Mouse (Mus musculus): Measurements from ENCODE around the gene Apof. TPM values are rescaled to one million over a fixed set of nuclear protein-coding genes. Genes with fewer than 3 reads are reported as not detected.

The Apof gene
- not detected in 2 replicates for polyA plus RNA-seq (2015; fragmentation: Nextera tagmentation; extraction: Ambion mirVana)

GRCm38 (mm10) chr10:128268371-128268770 lies at the start of gene Apof:
TSS of gene Apof (plus strand) at chr10:128268671.
- Histone ChIP-seq H3K9me3 (replicated peaks) (no peaks in the 10 kb centered on the region), H3K27me3 (no peaks in the 10 kb centered on the region), H3K27ac (replicated peaks) (no peak within 1 kb of the TSS), H3K4me2 (replicated peaks) (no peak within 1 kb of the TSS), H3K4me3 (replicated peaks) (no peak within 1 kb of the TSS), H3K36me3 (no peaks in the 10 kb centered on the region), H3K4me1 (0 out of 2 replicates have a peak, but pooled peaks cover 3% of the 10 kb centered on the region), H3K9ac (no peak within 1 kb of the TSS)
- 57% methylated on average over 6 of the region's 6 CpGs for WGBS
- no peak for ATAC-seq (ENCODE audit: insufficient number of reproducible peaks, low FRiP score, low TSS enrichment, low read depth)

GRCm38 (mm10) chr10:128221533-128222286 lies 46.8 kb upstream of the Apof start:
- Histone ChIP-seq H3K9ac (no peak overlapping the region), H3K4me3 (replicated peaks) (no peak overlapping the region), H3K36me3 (no peaks in the 10 kb centered on the region), H3K27me3 (no peaks in the 10 kb centered on the region), H3K27ac (replicated peaks) (no peak overlapping the region), H3K9me3 (replicated peaks) (no peaks in the 10 kb centered on the region), H3K4me2 (replicated peaks) (no peak overlapping the region), H3K4me1 (peaks cover 6% of the 10 kb centered on the region)
- ATAC-seq (ENCODE audit: insufficient number of reproducible peaks, low FRiP score, low TSS enrichment, low read depth), result no peak
- WGBS, result 55% methylated on average over 16 of the region's 16 CpGs

GRCm38 (mm10) chr10:128225064-128225463 lies 43.4 kb upstream of the Apof start:
- ATAC-seq (ENCODE audit: insufficient number of reproducible peaks, low FRiP score, low TSS enrichment, low read depth), result 0 out of 2 replicates have a peak, but pooled peaks have one; percentile 25
- Histone ChIP-seq H3K27me3 (no peaks in the 10 kb centered on the region), H3K9ac (no peak overlapping the region), H3K4me3 (replicated peaks) (no peak overlapping the region), H3K9me3 (replicated peaks) (no peaks in the 10 kb centered on the region), H3K4me1 (peaks cover 7% of the 10 kb centered on the region), H3K4me2 (replicated peaks) (no peak overlapping the region), H3K27ac (replicated peaks) (peak overlapping the region; percentile 44; the same call in 1 of the 2 replicates), H3K36me3 (no peaks in the 10 kb centered on the region)
- WGBS, result 26% methylated on average over 5 of the region's 5 CpGs

- 52% methylated on average over 4 of the region's 4 CpGs for WGBS
- H3K9ac ChIP-seq, result no peak within 1 kb of the TSS
- no peak within 1 kb of the TSS for H3K4me3 ChIP-seq (replicated peaks)
- H3K9me3 ChIP-seq (replicated peaks), result no peaks in the 10 kb centered on the region
- no peaks in the 10 kb centered on the region for H3K36me3 ChIP-seq
- peaks cover 11% of the 10 kb centered on the region for H3K4me1 ChIP-seq
- ATAC-seq (ENCODE audit: insufficient number of reproducible peaks, low FRiP score, low TSS enrichment, low read depth), result 0 out of 2 replicates have a peak, but pooled peaks have one; percentile 7
- H3K27me3 ChIP-seq, result no peaks in the 10 kb centered on the region
- peak within 1 kb of the TSS; percentile 44; the same call in 1 of the 2 replicates for H3K27ac ChIP-seq (replicated peaks)
- H3K4me2 ChIP-seq (replicated peaks), result no peak within 1 kb of the TSS
These were observed 42.9 kb upstream of the Apof start, which contains the start of gene Mip for GRCm38 (mm10) chr10:128225538-128225937. TSS of gene Mip (plus strand) at chr10:128225838.

- peaks cover 22% of the 10 kb centered on the region for H3K4me1 ChIP-seq
- no peaks in the 10 kb centered on the region for H3K36me3 ChIP-seq
- no peak for ATAC-seq (ENCODE audit: insufficient number of reproducible peaks, low FRiP score, low TSS enrichment, low read depth)
- 67% methylated on average over 9 of the region's 9 CpGs for WGBS
- no peak overlapping the region for H3K27ac ChIP-seq (replicated peaks)
- no peak overlapping the region for H3K4me3 ChIP-seq (replicated peaks)
- no peak overlapping the region for H3K9ac ChIP-seq
- H3K27me3 ChIP-seq, result no peaks in the 10 kb centered on the region
- no peak overlapping the region for H3K4me2 ChIP-seq (replicated peaks)
- H3K9me3 ChIP-seq (replicated peaks), result no peaks in the 10 kb centered on the region
These were observed 40.9 kb upstream of the Apof start for GRCm38 (mm10) chr10:128227592-128227991.

- Histone ChIP-seq H3K9ac (no peak overlapping the region), H3K27ac (replicated peaks) (no peak overlapping the region), H3K36me3 (no peaks in the 10 kb centered on the region), H3K4me2 (replicated peaks) (no peak overlapping the region), H3K4me3 (replicated peaks) (no peak overlapping the region), H3K9me3 (replicated peaks) (no peaks in the 10 kb centered on the region), H3K27me3 (no peaks in the 10 kb centered on the region), H3K4me1 (peaks cover 26% of the 10 kb centered on the region)
- ATAC-seq (ENCODE audit: insufficient number of reproducible peaks, low FRiP score, low TSS enrichment, low read depth), result no peak
- 90% methylated on average over 8 of the region's 8 CpGs for WGBS
These were observed 40.5 kb upstream of the Apof start for GRCm38 (mm10) chr10:128228009-128228408.

GRCm38 (mm10) chr10:128230582-128230981 lies 37.9 kb upstream of the Apof start:
- Histone ChIP-seq H3K9me3 (replicated peaks) (no peaks in the 10 kb centered on the region), H3K4me2 (replicated peaks) (no peak overlapping the region), H3K9ac (no peak overlapping the region), H3K27me3 (no peaks in the 10 kb centered on the region), H3K4me1 (peaks cover 23% of the 10 kb centered on the region), H3K36me3 (no peaks in the 10 kb centered on the region), H3K27ac (replicated peaks) (no peak overlapping the region), H3K4me3 (replicated peaks) (no peak overlapping the region)
- 78% methylated on average over 12 of the region's 12 CpGs for WGBS
- ATAC-seq (ENCODE audit: insufficient number of reproducible peaks, low FRiP score, low TSS enrichment, low read depth), result no peak

GRCm38 (mm10) chr10:128231146-128231545 lies 37.3 kb upstream of the Apof start:
- H3K27ac ChIP-seq (replicated peaks), result peak overlapping the region; percentile 97
- H3K4me2 ChIP-seq (replicated peaks), result peak overlapping the region; percentile 64
- no peaks in the 10 kb centered on the region for H3K36me3 ChIP-seq
- H3K9ac ChIP-seq, result no peak overlapping the region
- no peak for ATAC-seq (ENCODE audit: insufficient number of reproducible peaks, low FRiP score, low TSS enrichment, low read depth)
- peaks cover 24% of the 10 kb centered on the region for H3K4me1 ChIP-seq
- H3K4me3 ChIP-seq (replicated peaks), result peak overlapping the region; percentile 83
- H3K9me3 ChIP-seq (replicated peaks), result no peaks in the 10 kb centered on the region
- no peaks in the 10 kb centered on the region for H3K27me3 ChIP-seq
- WGBS, result 8% methylated on average over 5 of the region's 5 CpGs

GRCm38 (mm10) chr10:128231697-128232419 lies 36.6 kb upstream of the Apof start, which contains the start of gene Timeless:
TSS of gene Timeless (plus strand) at chr10:128232065.
- Histone ChIP-seq H3K9me3 (replicated peaks) (no peaks in the 10 kb centered on the region), H3K36me3 (no peaks in the 10 kb centered on the region), H3K27me3 (no peaks in the 10 kb centered on the region), H3K9ac (peak within 1 kb of the TSS; percentile 73), H3K4me1 (peaks cover 26% of the 10 kb centered on the region), H3K4me3 (replicated peaks) (peak within 1 kb of the TSS; percentile 83), H3K27ac (replicated peaks) (peak within 1 kb of the TSS; percentile 97), H3K4me2 (replicated peaks) (peak within 1 kb of the TSS; percentile 64)
- ATAC-seq (ENCODE audit: insufficient number of reproducible peaks, low FRiP score, low TSS enrichment, low read depth), result peak; percentile 91
- WGBS, result under 1% methylated on average over 58 of the region's 58 CpGs

- Histone ChIP-seq H3K4me3 (replicated peaks) (peak overlapping the region; percentile 83), H3K9ac (peak overlapping the region; percentile 73), H3K4me1 (peaks cover 29% of the 10 kb centered on the region), H3K36me3 (no peaks in the 10 kb centered on the region), H3K27me3 (no peaks in the 10 kb centered on the region), H3K9me3 (replicated peaks) (no peaks in the 10 kb centered on the region), H3K27ac (replicated peaks) (peak overlapping the region; percentile 97), H3K4me2 (replicated peaks) (peak overlapping the region; percentile 64)
- WGBS, result under 1% methylated on average over 14 of the region's 14 CpGs
- no peak for ATAC-seq (ENCODE audit: insufficient number of reproducible peaks, low FRiP score, low TSS enrichment, low read depth)
These were observed 36.0 kb upstream of the Apof start for GRCm38 (mm10) chr10:128232420-128232985.

- H3K27ac ChIP-seq (replicated peaks), result peak overlapping the region; percentile 52; the same call in 1 of the 2 replicates
- no peak for ATAC-seq (ENCODE audit: insufficient number of reproducible peaks, low FRiP score, low TSS enrichment, low read depth)
These were observed 32.1 kb upstream of the Apof start for GRCm38 (mm10) chr10:128236321-128236720.

More at GRCm38 (mm10) chr10:128236321-128236720, 32.1 kb upstream of the Apof start:
- peaks cover 14% of the 10 kb centered on the region for H3K36me3 ChIP-seq
- 40% methylated on average over 4 of the region's 4 CpGs for WGBS
- H3K4me2 ChIP-seq (replicated peaks), result no peak overlapping the region
- H3K9ac ChIP-seq, result no peak overlapping the region
- H3K4me1 ChIP-seq, result peaks cover 21% of the 10 kb centered on the region
- no peak overlapping the region for H3K4me3 ChIP-seq (replicated peaks)
- no peaks in the 10 kb centered on the region for H3K27me3 ChIP-seq
- no peaks in the 10 kb centered on the region for H3K9me3 ChIP-seq (replicated peaks)
